Mouse (Mus musculus) lung, postnatal 0 days (tissue): ENCODE measurements around the gene Snx21. TPM values are rescaled to one million over a fixed set of nuclear protein-coding genes. Genes with fewer than 3 reads are reported as not detected.

Source experiments
- ATAC-seq: fragments of 200-750 bp; cut with Nextera tagmentation; 2 replicates; pipeline ENCODE4 v1.8.0; 2017; ENCODE audit warnings: moderate library complexity
- DNase-seq: peaks from one replicate; pipeline ENCODE4 v3.0.0-alpha.2; 2016; ENCODE audit warnings: low spot score
- H3K27ac ChIP-seq: fragments of 300-500 bp; sonication (generic); 2 replicates; pipeline ENCODE4 v1.5.1; 2014; ENCODE audit warnings: antibody characterized with exemption, mild to moderate bottlenecking, low read length, mixed read lengths
- H3K27me3 ChIP-seq: fragments of 300-500 bp; sonication (generic); replicated peaks from 2 replicates; pipeline ENCODE4 v1.6.1; 2014; ENCODE audit warnings: low read length, mixed read lengths; ENCODE audit not compliant: insufficient read depth
- H3K36me3 ChIP-seq: fragments of 300-500 bp; sonication (generic); 2 replicates; pipeline ENCODE4 v1.6.1; 2014; ENCODE audit warnings: low read length, mixed read lengths; ENCODE audit not compliant: insufficient read depth
- H3K4me1 ChIP-seq: fragments of 300-500 bp; sonication (generic); 2 replicates; pipeline ENCODE4 v1.6.1; 2014; ENCODE audit warnings: antibody characterized with exemption, low read depth, low read length, mixed read lengths; ENCODE audit not compliant: insufficient read depth
- H3K4me2 ChIP-seq: fragments of 300-500 bp; sonication (generic); replicated peaks from 2 replicates; pipeline ENCODE4 v1.6.1; 2014; ENCODE audit warnings: low read depth, mild to moderate bottlenecking, low read length, moderate library complexity, mixed read lengths
- H3K4me3 ChIP-seq: fragments of 300-500 bp; sonication (generic); 2 replicates; pipeline ENCODE4 v1.5.1; 2014; ENCODE audit warnings: low read depth, low read length
- H3K9ac ChIP-seq: fragments of 300-500 bp; sonication (generic); replicated peaks from 2 replicates; pipeline ENCODE4 v1.6.1; 2014; ENCODE audit warnings: low read depth, mild to moderate bottlenecking
- H3K9me3 ChIP-seq: fragments of 300-500 bp; sonication (generic); 2 replicates; pipeline ENCODE4 v1.6.1; 2016; ENCODE audit warnings: low read length, mixed read lengths
- CTCF ChIP-seq: IDR thresholded peaks from 2 replicates; pipeline ENCODE4 v1.5.1; 2016; ENCODE audit warnings: antibody characterized with exemption, mild to moderate bottlenecking
- EP300 ChIP-seq: IDR thresholded peaks from 2 replicates; pipeline ENCODE4 v1.6.1; 2016; ENCODE audit warnings: antibody characterized with exemption, mild to moderate bottlenecking, control low read depth
- WGBS: fragments of 180-500 bp; shearing (Covaris S2); extraction: QIAGEN DNeasy Blood & Tissue Kit; methylation state at CpG from one replicate; pipeline ENCODE4 v1.1.7; 2014; 5-methylcytosine and 5-hydroxymethylcytosine counted together
- polyA plus RNA-seq: library from polyadenylated mRNA; unstranded; fragments of >200 nt; fragmentation: Nextera tagmentation; extraction: Ambion mirVana; gene quantifications from 2 replicates; pipeline ENCODE4 v1.2.1, GENCODE M21; 2015

The Snx21 gene
- polyA plus RNA-seq, 1 experiment from 2014 or later = 28.6 TPM

GRCm38 (mm10) chr2:164804533-164805331 is 19.1 kb downstream of the Snx21 start, which contains the start of the genes Acot8 and Zswim3:
Acot8 (minus strand) TSS chr2:164804882.
Zswim3 (plus strand) TSS chr2:164805098.
- TF ChIP-seq CTCF = peak; percentile 16
- peak; percentile 69; the same call in 1 of the 2 replicates for TF ChIP-seq EP300
- peak; percentile 98 for ATAC-seq

GRCm38 (mm10) chr2:164805332-164805718 is 19.7 kb downstream of the Snx21 start:
- Histone ChIP-seq H3K27me3 (no peaks in the 10 kb centered on the region), H3K4me1 (peaks cover 4% of the 10 kb centered on the region; the same call in 1 of the 2 replicates), H3K4me3 (peak overlapping the region; percentile 79), H3K9ac (peak overlapping the region; percentile 56), H3K4me2 (peak overlapping the region; percentile 58), H3K36me3 (no peaks in the 10 kb centered on the region), H3K27ac (peak overlapping the region; percentile 78), H3K9me3 (no peaks in the 10 kb centered on the region)
- peak; percentile 61 for ATAC-seq
- no peak for TF ChIP-seq CTCF
- no peak for TF ChIP-seq EP300
- DNase-seq = no peak
- WGBS = 2% methylated on average over 21 of the region's 21 CpGs

More at GRCm38 (mm10) chr2:164804533-164805331, 19.1 kb downstream of the Snx21 start, which contains the start of the genes Acot8 and Zswim3:
- Histone ChIP-seq H3K9me3 (no peaks in the 10 kb centered on the region), H3K4me1 (peaks cover 4% of the 10 kb centered on the region; the same call in 1 of the 2 replicates), H3K9ac (peak within 1 kb of the TSS; percentile 70), H3K36me3 (no peaks in the 10 kb centered on the region), H3K4me2 (peak within 1 kb of the TSS; percentile 63), H3K4me3 (peak within 1 kb of the TSS; percentile 79), H3K27ac (peak within 1 kb of the TSS; percentile 78), H3K27me3 (no peaks in the 10 kb centered on the region)
- DNase-seq = peak; percentile 98
- WGBS = under 1% methylated on average over 47 of the region's 47 CpGs

- Histone ChIP-seq H3K4me3 (no peak overlapping the region), H3K36me3 (no peaks in the 10 kb centered on the region), H3K27me3 (no peaks in the 10 kb centered on the region), H3K27ac (no peak overlapping the region), H3K9ac (no peak overlapping the region), H3K4me2 (no peak overlapping the region), H3K4me1 (peaks cover 4% of the 10 kb centered on the region; the same call in 1 of the 2 replicates), H3K9me3 (no peaks in the 10 kb centered on the region)
- ATAC-seq (no peak), DNase-seq (no peak)
- no peak for TF ChIP-seq EP300
- no peak for TF ChIP-seq CTCF
- WGBS = 68% methylated on average over 7 of the region's 7 CpGs
These were observed 21.0 kb downstream of the Snx21 start for GRCm38 (mm10) chr2:164806614-164807013.

GRCm38 (mm10) chr2:164813557-164813956 is 27.9 kb downstream of the Snx21 start:
- H3K36me3 ChIP-seq = no peaks in the 10 kb centered on the region
- 48% methylated on average over 2 of the region's 2 CpGs for WGBS
- H3K9me3 ChIP-seq = no peaks in the 10 kb centered on the region
- no peaks in the 10 kb centered on the region for H3K4me1 ChIP-seq
- H3K4me2 ChIP-seq = no peak overlapping the region
- H3K4me3 ChIP-seq = no peak overlapping the region
- ATAC-seq (no peak), DNase-seq (no peak)
- no peak overlapping the region for H3K9ac ChIP-seq
- H3K27ac ChIP-seq = no peak overlapping the region
- no peaks in the 10 kb centered on the region for H3K27me3 ChIP-seq
- no peak for TF ChIP-seq CTCF
- no peak for TF ChIP-seq EP300

GRCm38 (mm10) chr2:164815348-164815747 is 29.7 kb downstream of the Snx21 start:
- Histone ChIP-seq H3K4me3 (no peak overlapping the region), H3K27me3 (no peaks in the 10 kb centered on the region), H3K27ac (no peak overlapping the region), H3K4me1 (no peaks in the 10 kb centered on the region), H3K4me2 (no peak overlapping the region), H3K9ac (no peak overlapping the region), H3K36me3 (no peaks in the 10 kb centered on the region), H3K9me3 (no peaks in the 10 kb centered on the region)
- ATAC-seq (no peak), DNase-seq (no peak)
- WGBS = 83% methylated on average over 5 of the region's 5 CpGs
- TF ChIP-seq CTCF = no peak
- TF ChIP-seq EP300 = no peak

- no peak overlapping the region for H3K9ac ChIP-seq
- ATAC-seq (no peak), DNase-seq (no peak)
- 90% methylated on average over 8 of the region's 8 CpGs for WGBS
- H3K4me3 ChIP-seq = no peak overlapping the region
- TF ChIP-seq EP300 = no peak
- no peaks in the 10 kb centered on the region for H3K9me3 ChIP-seq
- no peaks in the 10 kb centered on the region for H3K4me1 ChIP-seq
- no peak overlapping the region for H3K27ac ChIP-seq
- no peaks in the 10 kb centered on the region for H3K27me3 ChIP-seq
- no peaks in the 10 kb centered on the region for H3K36me3 ChIP-seq
- H3K4me2 ChIP-seq = no peak overlapping the region
These were observed 30.2 kb downstream of the Snx21 start for GRCm38 (mm10) chr2:164815821-164816220.
